ENCODE assay signal across 22 mouse cellular contexts in the genomic region with DNA sequence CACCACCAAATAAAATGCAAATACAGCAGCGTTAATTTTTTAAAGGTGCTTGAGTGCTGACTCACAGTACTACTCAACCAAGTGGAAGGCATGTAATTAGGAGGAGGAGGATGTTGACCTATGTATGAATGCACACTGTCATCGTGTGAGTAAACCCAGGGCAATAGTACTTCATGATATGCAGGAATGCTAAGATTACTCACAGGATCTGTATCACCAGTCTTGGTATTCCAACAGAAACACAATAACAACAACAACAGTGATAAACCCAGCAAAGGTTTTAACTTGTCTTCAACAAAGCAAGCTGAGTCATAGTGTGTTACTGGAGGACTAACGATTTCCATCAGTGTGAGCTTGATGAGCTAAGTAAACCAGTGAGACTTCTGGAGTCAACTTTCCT.
"Had no signal": no experiment of that assay in that cellular context is flagged by ENCODE, and none has a peak within 500 bp of the region (broad histone marks: within the 10 kb centered on the region; RNA-seq: fewer than 3 reads in every experiment).

No protein-coding gene starts in this region.

- H3K9me3 ChIP-seq: kidney, embryonic 15.5 days; limb, embryonic 12.5 days; limb, embryonic 15.5 days; midbrain, embryonic 12.5 days; neural tube, embryonic 12.5 days; neural tube, embryonic 15.5 days; stomach, embryonic 15.5 days had no signal

- H3K4me3 ChIP-seq: kidney, embryonic 15.5 days; limb, embryonic 12.5 days; limb, embryonic 15.5 days; midbrain, embryonic 12.5 days; neural tube, embryonic 12.5 days; neural tube, embryonic 15.5 days; stomach, embryonic 15.5 days had no signal

- H3K4me2 ChIP-seq: kidney, embryonic 15.5 days; limb, embryonic 12.5 days; limb, embryonic 15.5 days; liver, embryonic 11.5 days; lung, embryonic 14.5 days; midbrain, embryonic 12.5 days; neural tube, embryonic 12.5 days; neural tube, embryonic 15.5 days; stomach, embryonic 15.5 days had no signal

- H3K27ac ChIP-seq: kidney, embryonic 15.5 days; limb, embryonic 12.5 days; limb, embryonic 15.5 days; liver, embryonic 14.5 days; macrophage; midbrain, embryonic 12.5 days; neural tube, embryonic 12.5 days; neural tube, embryonic 15.5 days; stomach, embryonic 15.5 days had no signal

- H3K27me3 ChIP-seq: kidney, embryonic 15.5 days; limb, embryonic 12.5 days; limb, embryonic 15.5 days; midbrain, embryonic 12.5 days; neural tube, embryonic 12.5 days; neural tube, embryonic 15.5 days; stomach, embryonic 15.5 days had no signal

- H3K9ac ChIP-seq: kidney, embryonic 15.5 days; limb, embryonic 12.5 days; limb, embryonic 15.5 days; liver, embryonic 14.5 days; liver, postnatal 0 days; lung, embryonic 14.5 days; midbrain, embryonic 12.5 days; neural tube, embryonic 12.5 days; neural tube, embryonic 15.5 days; stomach, embryonic 15.5 days had no signal

- DNase-seq: kidney, adult 8-10 months; kidney, postnatal 10 days; kidney, postnatal 36 days; layer of hippocampus, postnatal 36 days; left cerebral cortex, postnatal 4 days; liver, postnatal 0 days; lung, embryonic 14.5 days; right cerebral cortex, adult 18-20 months; right cerebral cortex, postnatal 14 days; right cerebral cortex, postnatal 4 days; thymus, postnatal 25 days had no signal

- H3K36me3 ChIP-seq: kidney, embryonic 15.5 days; limb, embryonic 12.5 days; limb, embryonic 15.5 days; midbrain, embryonic 12.5 days; neural tube, embryonic 12.5 days; neural tube, embryonic 15.5 days; stomach, embryonic 15.5 days had no signal

- H3K4me1 ChIP-seq: kidney, embryonic 15.5 days; limb, embryonic 12.5 days; limb, embryonic 15.5 days; midbrain, embryonic 12.5 days; neural tube, embryonic 12.5 days; neural tube, embryonic 15.5 days; stomach, embryonic 15.5 days had no signal

- ATAC-seq: liver, postnatal 0 days; lung, postnatal 0 days had no signal
